Mouse (Mus musculus): ENCODE results near the gene Rab17.

- TF ChIP-seq EP300 (IDR thresholded peaks at IDR 0.05; ENCODE audit: low read depth) (no peak), CTCF (IDR thresholded peaks at IDR 0.05; ENCODE audit: low read depth) (no peak)
These were observed 39.3 kb upstream of the Rab17 start for GRCm38 (mm10) chr1:91008746-91009145.
